Mouse (Mus musculus) heart, adult 2 months (tissue): ENCODE measurements around the gene Zfp976. TPM values are rescaled to one million over a fixed set of nuclear protein-coding genes. Genes with fewer than 3 reads are reported as not detected.
"Not testable (repeated sequence)": the region's sequence is repeated elsewhere in the genome, so short reads cannot be mapped to it uniquely, and the experiment has no call there.

ENCODE experiments used
- DNase-seq, 2 experiments: peaks; one replicate each; pipeline ENCODE4 v3.0.0; 2021
- H3K27ac ChIP-seq: fragments of 200-600 bp; 2 replicates; pipeline ENCODE4 v1.8.1; 2022
- H3K27me3 ChIP-seq: fragments of 200-500 bp; 2 replicates; pipeline ENCODE4 v1.6.1; 2012; ENCODE audit warnings: mild to moderate bottlenecking, low read length, inconsistent platforms, mixed read lengths; ENCODE audit not compliant: control insufficient read depth, insufficient read depth
- H3K36me3 ChIP-seq: fragments of 200-500 bp; 2 replicates; pipeline ENCODE4 v1.6.1; 2012; ENCODE audit warnings: low read length, inconsistent platforms; ENCODE audit not compliant: control insufficient read depth, insufficient read depth
- H3K4me1 ChIP-seq: fragments of 200-500 bp; 2 replicates; pipeline ENCODE4 v1.6.1; 2011; ENCODE audit warnings: low read length; ENCODE audit not compliant: control insufficient read depth, insufficient read depth
- H3K4me3 ChIP-seq: fragments of 200-600 bp; 2 replicates; pipeline ENCODE4 v1.8.1; 2022
- H3K79me2 ChIP-seq: fragments of 200-500 bp; replicated peaks from 2 replicates; pipeline ENCODE4 v1.6.1; 2012; ENCODE audit warnings: mild to moderate bottlenecking, inconsistent platforms, low read length, moderate library complexity, mixed read lengths; ENCODE audit not compliant: control insufficient read depth, insufficient read depth
- H3K9ac ChIP-seq: fragments of 200-500 bp; 2 replicates; pipeline ENCODE4 v1.6.1; 2012; ENCODE audit warnings: low read depth, mild to moderate bottlenecking, control low read depth, inconsistent platforms, low read length, mixed read lengths
- CTCF ChIP-seq: fragments of 200-600 bp; IDR thresholded peaks from 2 replicates; pipeline ENCODE4 v1.8.1; 2022; ENCODE audit warnings: antibody characterized with exemption, mild to moderate bottlenecking, moderate library complexity
- WGBS: fragments of 180-500 bp; shearing (Covaris S2); methylation state at CpG from one replicate; pipeline ENCODE4 v1.1.7; 2018; 5-methylcytosine and 5-hydroxymethylcytosine counted together
- intact Hi-C: fragments of 180-260 bp; cut with DNase I; formaldehyde crosslinking; loops from one replicate; pipeline ENCODE4 v1.15.1; 2025
- long read RNA-seq: library from polyadenylated mRNA; stranded (forward); transcript quantifications from one replicate; pipeline ENCODE4 v2.0.0, GENCODE M21; 2021
- polyA plus RNA-seq: library from polyadenylated mRNA; depleted of rRNA; stranded (reverse); fragments of >200 nt; gene quantifications from 2 replicates; pipeline ENCODE4 v1.2.3, GENCODE M21; 2012; rRNA removed
- total RNA-seq, 2 experiments: library from RNA; stranded (reverse); gene quantifications; 2 replicates each; pipeline ENCODE4 v1.2.3; 2021

The Zfp976 gene
- 1 to 10 TPM; 2.0 to 2.4 TPM for total RNA-seq
- 0.31 and 0.61 TPM in 2 replicates for polyA plus RNA-seq
- long read RNA-seq, partial matches to known transcripts = 0 of 1 reads
- long read RNA-seq, other reads (novel, unspliced or antisense) = 0 of 1 reads

- peak within 1 kb of the TSS; percentile 45 for H3K4me3 ChIP-seq
- not testable (repeated sequence) for H3K36me3 ChIP-seq, H3K79me2 ChIP-seq, H3K4me1 ChIP-seq, H3K27ac ChIP-seq, H3K27me3 ChIP-seq
- DNase-seq = peak; percentile 79 to 83
- WGBS = 3% methylated on average over 25 of the region's 25 CpGs
- intact Hi-C loops = loop anchor here (10.0 kb wide), 1 partner anchor 52 kb away; the partner anchor contains the start of gene Zfp975
- peak within 1 kb of the TSS; percentile 63 for H3K9ac ChIP-seq
Observed at GRCm38 (mm10) chr7:42642152-42643115, at the start of gene Zfp976. Gene Zfp976 (minus strand): TSS chr7:42642588.

DNA sequence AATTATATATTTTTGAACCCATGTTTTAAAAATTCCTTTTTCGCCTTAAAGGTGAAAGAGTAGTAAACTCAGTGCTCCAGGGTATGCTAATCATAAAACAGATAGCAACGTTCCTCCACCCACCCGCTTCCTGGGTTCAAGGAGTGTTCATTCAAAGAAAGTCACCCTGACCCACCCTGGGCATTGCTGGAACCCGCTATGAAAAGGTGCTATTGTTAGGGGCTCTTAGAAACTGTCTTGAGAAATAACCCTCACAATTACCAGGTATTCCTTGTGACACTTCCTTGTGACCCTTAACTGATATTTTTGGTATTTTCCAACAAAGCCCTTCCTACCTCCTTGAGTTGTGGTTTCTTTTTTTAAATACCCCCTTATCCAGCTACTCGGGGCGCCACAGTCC lies 37.7 kb upstream of the Zfp976 start:
- 98% methylated on average over 6 of the region's 6 CpGs for WGBS

DNA sequence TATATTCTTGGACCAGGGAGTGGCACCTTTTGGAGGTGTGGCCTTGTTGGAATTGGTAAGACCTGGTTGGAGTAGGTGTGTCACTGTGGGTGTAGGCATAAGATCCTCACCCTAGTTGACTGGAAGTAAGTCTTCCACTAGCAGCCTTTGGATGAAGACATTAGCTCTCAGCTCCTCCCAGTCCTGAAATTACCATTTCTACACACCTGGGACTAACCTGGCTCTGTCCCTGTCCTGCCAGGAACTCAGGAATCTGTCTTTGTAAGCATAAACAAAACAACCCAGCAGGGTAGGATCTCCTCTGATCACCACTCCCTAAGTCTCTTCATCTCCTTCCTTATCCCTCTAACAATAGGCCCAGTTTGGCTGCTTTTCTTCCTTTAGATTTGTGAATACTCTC lies 37.3 kb upstream of the Zfp976 start:
- DNase-seq, H3K36me3 ChIP-seq, H3K79me2 ChIP-seq, intact Hi-C loops, H3K27me3 ChIP-seq, H3K9ac ChIP-seq, H3K27ac ChIP-seq, H3K4me1 ChIP-seq, H3K4me3 ChIP-seq: not testable (repeated sequence)

More for the DNA sequence above, 37.7 kb upstream of the Zfp976 start:
- H3K27ac ChIP-seq, DNase-seq, H3K79me2 ChIP-seq, H3K9ac ChIP-seq, intact Hi-C loops, H3K4me1 ChIP-seq, H3K4me3 ChIP-seq, H3K36me3 ChIP-seq, H3K27me3 ChIP-seq: not testable (repeated sequence)

- not testable (repeated sequence) for H3K36me3 ChIP-seq
Observed at GRCm38 (mm10) chr7:42660140-42660539, 17.8 kb upstream of the Zfp976 start.

DNA sequence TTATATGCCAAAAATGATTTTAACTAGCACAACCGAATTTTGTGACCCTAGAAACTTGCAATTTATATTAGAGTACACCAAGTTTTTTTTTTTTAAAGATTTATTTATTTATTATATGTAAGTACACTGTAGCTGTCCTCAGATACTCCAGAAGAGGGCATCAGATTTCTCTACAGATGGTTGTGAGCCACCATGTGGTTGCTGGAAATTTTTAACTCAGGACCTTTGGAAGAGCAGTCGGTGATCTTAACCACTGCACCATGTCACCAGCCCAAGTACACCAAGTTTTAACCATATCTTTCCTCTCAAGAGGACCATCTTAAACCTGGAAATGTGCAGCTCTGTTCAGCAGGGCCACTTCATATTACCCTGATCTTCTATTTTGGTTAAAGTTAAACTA lies 12.8 kb upstream of the Zfp976 start:
- DNase-seq, H3K4me1 ChIP-seq, H3K79me2 ChIP-seq, H3K36me3 ChIP-seq, H3K27me3 ChIP-seq, H3K9ac ChIP-seq, intact Hi-C loops, H3K27ac ChIP-seq, H3K4me3 ChIP-seq: not testable (repeated sequence)
- 71% methylated on average over 2 of the region's 2 CpGs for WGBS

More at GRCm38 (mm10) chr7:42660140-42660539, 17.8 kb upstream of the Zfp976 start:
- DNase-seq, H3K4me3 ChIP-seq, H3K9ac ChIP-seq, intact Hi-C loops, H3K79me2 ChIP-seq, H3K4me1 ChIP-seq, H3K27me3 ChIP-seq, H3K27ac ChIP-seq: not testable (repeated sequence)
- 70% methylated on average over 5 of the region's 5 CpGs for WGBS
- 0 out of 2 replicates have a peak, but pooled peaks have one; percentile 8 for TF ChIP-seq CTCF

DNA sequence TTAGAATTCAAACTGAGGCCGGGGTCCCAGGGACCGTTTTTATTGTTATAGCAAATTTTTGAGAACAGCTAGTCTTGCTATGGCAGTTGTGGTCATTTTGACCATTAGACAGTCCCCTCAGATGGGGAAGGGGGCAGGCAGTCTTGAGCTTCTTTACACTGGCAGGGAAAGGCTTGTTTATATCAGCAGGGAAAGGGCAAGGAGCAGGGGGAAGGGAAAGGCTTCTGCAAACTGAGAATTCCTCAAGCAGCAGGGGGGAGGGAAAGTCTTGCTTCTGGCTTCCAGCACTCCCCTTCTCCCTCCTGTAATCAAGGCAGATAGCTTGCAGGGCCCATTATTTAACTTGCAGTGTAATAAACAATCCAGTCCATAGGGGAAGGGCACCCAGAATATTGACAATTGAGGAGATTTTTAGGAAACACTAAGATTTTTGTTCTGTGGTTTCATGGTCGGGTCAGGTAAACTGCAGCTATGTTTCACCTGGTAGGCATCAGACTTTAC lies 782 bp upstream of the Zfp976 start:
- H3K4me1 ChIP-seq, H3K27me3 ChIP-seq, H3K27ac ChIP-seq, H3K79me2 ChIP-seq, H3K9ac ChIP-seq, H3K36me3 ChIP-seq: not testable (repeated sequence)
- intact Hi-C loops = loop anchor here (10.0 kb wide), 1 partner anchor 52 kb away; the partner anchor contains the start of gene Zfp975
- peak; percentile 2 to 20 for DNase-seq
- 29% methylated on average over 3 of the region's 3 CpGs for WGBS
- peak overlapping the region; percentile 45 for H3K4me3 ChIP-seq

DNA sequence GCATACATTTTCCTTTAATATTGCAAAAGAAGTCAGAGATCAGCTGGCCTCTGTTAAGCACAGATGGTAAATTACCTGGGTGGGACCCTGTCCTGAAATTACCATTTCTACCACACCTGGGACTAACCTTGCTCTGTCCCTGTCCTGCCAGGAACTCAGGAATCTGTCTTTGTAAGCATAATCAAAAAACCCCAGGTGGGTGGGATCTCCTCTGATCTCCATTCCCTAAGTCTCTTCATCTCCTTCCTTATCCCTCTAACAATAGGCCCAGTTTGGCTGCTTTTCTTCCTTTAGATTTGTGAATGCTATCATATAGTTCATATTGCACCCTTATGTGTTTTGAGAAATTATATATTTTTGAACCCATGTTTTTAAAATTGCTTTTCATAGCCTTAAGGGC lies 11.4 kb downstream of the Zfp976 start:
- H3K4me3 ChIP-seq, H3K9ac ChIP-seq, DNase-seq, H3K36me3 ChIP-seq, H3K79me2 ChIP-seq, H3K27ac ChIP-seq, intact Hi-C loops, H3K4me1 ChIP-seq, H3K27me3 ChIP-seq: not testable (repeated sequence)

DNA sequence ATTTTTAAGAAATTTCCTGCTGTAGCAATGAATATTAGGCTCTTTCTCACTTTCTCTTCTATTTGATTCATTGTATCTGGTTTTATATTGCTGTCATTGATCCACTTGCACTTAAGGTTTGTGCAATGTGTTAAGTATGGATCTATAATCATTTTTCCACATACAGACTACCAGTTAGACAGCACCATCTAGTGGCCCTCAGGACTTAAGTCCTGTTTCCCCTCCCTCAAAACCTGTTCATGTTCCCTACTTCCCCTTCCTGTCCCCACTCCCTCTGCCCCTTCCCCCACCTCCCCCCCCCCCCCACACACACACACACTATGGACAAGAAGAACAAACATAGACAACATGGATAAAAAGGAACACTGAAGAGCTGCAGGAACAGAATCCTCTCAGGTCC lies 46.7 kb downstream of the Zfp976 start:
- H3K4me1 ChIP-seq, H3K9ac ChIP-seq, H3K79me2 ChIP-seq, H3K36me3 ChIP-seq, DNase-seq, H3K27ac ChIP-seq, H3K4me3 ChIP-seq, H3K27me3 ChIP-seq, intact Hi-C loops: not testable (repeated sequence)

- intact Hi-C loops = not testable (repeated sequence)
Observed at GRCm38 (mm10) chr7:42592413-42592812, 50.0 kb downstream of the Zfp976 start, which contains the start of gene Zfp977. Gene Zfp977 (minus strand): TSS chr7:42592547.

More at GRCm38 (mm10) chr7:42592413-42592812, 50.0 kb downstream of the Zfp976 start, which contains the start of gene Zfp977:
- H3K36me3 ChIP-seq, H3K4me3 ChIP-seq, H3K9ac ChIP-seq, H3K4me1 ChIP-seq, DNase-seq, H3K79me2 ChIP-seq, H3K27me3 ChIP-seq, H3K27ac ChIP-seq: not testable (repeated sequence)
- 88% methylated on average over 11 of the region's 11 CpGs for WGBS
